Mouse (Mus musculus): Measurements from ENCODE around the gene Gad1. TPM values are rescaled to one million over a fixed set of nuclear protein-coding genes. Genes with fewer than 3 reads are reported as not detected.

The Gad1 gene
- 106 and 113 TPM in 2 replicates for total RNA-seq (2014; rRNA removed)
- 108 and 113 TPM in 2 replicates for polyA plus RNA-seq (2015; fragmentation: Nextera tagmentation; extraction: Ambion mirVana)

- ATAC-seq, result no peak
- 67% methylated on average over 4 of the region's 4 CpGs for WGBS
- no peak within 1 kb of the TSS for H3K9ac ChIP-seq (replicated peaks; ENCODE audit: low read length)
- H3K9me3 ChIP-seq (ENCODE audit: low read length), result no peaks in the 10 kb centered on the region
- H3K4me2 ChIP-seq (ENCODE audit: low read depth, low read length), result no peak within 1 kb of the TSS
- no peak for TF ChIP-seq CTCF (IDR thresholded peaks at IDR 0.05; ENCODE audit: low read depth)
- H3K4me1 ChIP-seq (ENCODE audit: insufficient read depth, low read length), result no peaks in the 10 kb centered on the region
- H3K4me3 ChIP-seq (ENCODE audit: low read length), result no peak within 1 kb of the TSS
- DNase-seq (ENCODE audit: low spot score), result no peak
- no peak within 1 kb of the TSS for H3K27ac ChIP-seq
- H3K36me3 ChIP-seq (ENCODE audit: insufficient read depth, low read length), result no peaks in the 10 kb centered on the region
- H3K27me3 ChIP-seq (ENCODE audit: insufficient read depth, low read length), result no peaks in the 10 kb centered on the region
Observed at GRCm38 (mm10) chr2:70552772-70553171, at the start of gene Gad1. Gene Gad1 (plus strand): TSS chr2:70553072.

DNA sequence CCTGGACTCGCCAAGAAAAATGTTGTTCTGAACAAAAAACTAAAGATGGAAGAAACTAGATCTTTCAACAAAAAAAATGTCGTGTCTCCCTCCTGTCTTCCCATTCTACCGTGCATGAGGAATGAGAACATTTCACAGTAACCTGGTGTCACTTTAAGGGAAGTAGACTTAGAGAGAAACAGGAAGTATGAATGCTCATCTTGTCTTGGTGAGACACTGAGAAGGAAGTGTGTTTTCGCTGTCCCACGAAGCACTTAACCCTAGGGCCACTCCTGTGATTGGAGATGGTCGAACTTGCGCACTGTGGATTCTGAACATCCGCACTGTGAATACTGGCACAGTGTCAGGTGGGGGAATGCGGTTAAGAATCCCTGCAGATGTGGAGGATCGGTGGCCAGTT, 49.4 kb upstream of the Gad1 start:
- TF ChIP-seq CTCF (IDR thresholded peaks at IDR 0.05; ENCODE audit: low read depth), result no peak
- Histone ChIP-seq H3K36me3 (ENCODE audit: insufficient read depth, low read length) (no peaks in the 10 kb centered on the region), H3K4me3 (ENCODE audit: low read length) (no peak overlapping the region), H3K27ac (no peak overlapping the region), H3K4me2 (ENCODE audit: low read depth, low read length) (no peak overlapping the region), H3K4me1 (ENCODE audit: insufficient read depth, low read length) (no peaks in the 10 kb centered on the region), H3K9me3 (ENCODE audit: low read length) (no peaks in the 10 kb centered on the region), H3K9ac (replicated peaks; ENCODE audit: low read length) (no peak overlapping the region), H3K27me3 (ENCODE audit: insufficient read depth, low read length) (no peaks in the 10 kb centered on the region)
- no peak for ATAC-seq
- DNase-seq (ENCODE audit: low spot score), result no peak
- WGBS, result 86% methylated on average over 10 of the region's 10 CpGs

GRCm38 (mm10) chr2:70505229-70505628, 47.6 kb upstream of the Gad1 start:
- peak; percentile 30 for DNase-seq (ENCODE audit: low spot score)
- 43% methylated on average over 1 of the region's 1 CpGs for WGBS
- TF ChIP-seq CTCF (IDR thresholded peaks at IDR 0.05; ENCODE audit: low read depth), result peak; percentile 44; the same call in 1 of the 2 replicates
- H3K9ac ChIP-seq (replicated peaks; ENCODE audit: low read length), result no peak overlapping the region
- H3K4me3 ChIP-seq (ENCODE audit: low read length), result no peak overlapping the region
- H3K4me1 ChIP-seq (ENCODE audit: insufficient read depth, low read length), result no peaks in the 10 kb centered on the region
- ATAC-seq, result no peak
- H3K27me3 ChIP-seq (ENCODE audit: insufficient read depth, low read length), result no peaks in the 10 kb centered on the region
- H3K4me2 ChIP-seq (ENCODE audit: low read depth, low read length), result no peak overlapping the region
- H3K9me3 ChIP-seq (ENCODE audit: low read length), result no peaks in the 10 kb centered on the region
- no peak overlapping the region for H3K27ac ChIP-seq
- no peaks in the 10 kb centered on the region for H3K36me3 ChIP-seq (ENCODE audit: insufficient read depth, low read length)

DNA sequence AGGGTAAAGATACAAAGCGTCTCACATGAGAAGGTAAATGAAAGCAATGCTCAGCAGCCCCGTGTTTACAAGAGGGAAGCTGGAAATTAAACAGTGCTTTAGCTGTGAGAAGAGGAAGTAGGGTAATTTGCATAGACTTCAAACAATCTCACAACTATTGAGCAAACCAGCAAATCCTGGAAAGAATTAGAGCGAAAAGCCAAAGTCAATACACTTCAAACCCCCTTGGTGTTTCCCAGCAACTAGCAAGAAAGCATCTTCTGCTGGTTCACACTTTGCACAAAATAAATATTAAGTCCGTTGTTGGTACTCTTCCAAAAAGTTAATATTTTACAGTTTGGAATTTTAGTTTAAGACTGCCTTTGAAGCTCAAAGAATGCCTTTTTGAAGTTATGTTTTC, 47.0 kb upstream of the Gad1 start:
- Histone ChIP-seq H3K27me3 (ENCODE audit: insufficient read depth, low read length) (no peaks in the 10 kb centered on the region), H3K4me1 (ENCODE audit: insufficient read depth, low read length) (no peaks in the 10 kb centered on the region), H3K4me2 (ENCODE audit: low read depth, low read length) (no peak overlapping the region), H3K9me3 (ENCODE audit: low read length) (no peaks in the 10 kb centered on the region), H3K36me3 (ENCODE audit: insufficient read depth, low read length) (no peaks in the 10 kb centered on the region), H3K9ac (replicated peaks; ENCODE audit: low read length) (no peak overlapping the region), H3K27ac (no peak overlapping the region), H3K4me3 (ENCODE audit: low read length) (no peak overlapping the region)
- ATAC-seq, result no peak
- WGBS, result 34% methylated on average over 4 of the region's 4 CpGs
- no peak for TF ChIP-seq CTCF (IDR thresholded peaks at IDR 0.05; ENCODE audit: low read depth)
- DNase-seq (ENCODE audit: low spot score), result no peak

DNA sequence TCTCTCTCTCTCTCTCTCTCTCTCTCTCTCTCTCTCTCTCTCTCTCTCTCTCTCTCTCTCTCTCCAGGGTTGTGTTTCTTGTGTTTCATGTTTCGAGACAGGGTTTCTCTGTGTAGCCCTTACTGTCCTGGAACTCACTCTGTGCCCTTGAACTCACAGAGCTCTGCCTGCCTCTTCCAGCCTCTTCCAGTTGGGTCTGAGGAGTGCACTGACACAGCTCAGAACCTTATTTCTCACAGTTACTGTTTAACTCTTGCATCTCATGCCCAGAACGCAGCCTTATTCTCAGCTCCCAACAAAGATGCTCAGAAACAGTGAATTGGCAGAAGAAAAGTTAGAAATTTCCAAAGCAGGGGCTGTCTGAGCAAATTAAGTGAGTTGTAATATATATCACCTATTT, 46.5 kb upstream of the Gad1 start:
- no peak for TF ChIP-seq CTCF (IDR thresholded peaks at IDR 0.05; ENCODE audit: low read depth)
- WGBS, result 57% methylated on average over 2 of the region's 2 CpGs
- Histone ChIP-seq H3K4me1 (ENCODE audit: insufficient read depth, low read length) (no peaks in the 10 kb centered on the region), H3K27me3 (ENCODE audit: insufficient read depth, low read length) (no peaks in the 10 kb centered on the region), H3K27ac (no peak overlapping the region), H3K9ac (replicated peaks; ENCODE audit: low read length) (no peak overlapping the region), H3K9me3 (ENCODE audit: low read length) (no peaks in the 10 kb centered on the region), H3K36me3 (ENCODE audit: insufficient read depth, low read length) (no peaks in the 10 kb centered on the region), H3K4me3 (ENCODE audit: low read length) (no peak overlapping the region), H3K4me2 (ENCODE audit: low read depth, low read length) (no peak overlapping the region)
- ATAC-seq, result no peak
- DNase-seq (ENCODE audit: low spot score), result no peak

- Histone ChIP-seq H3K4me3 (ENCODE audit: low read length) (peak within 1 kb of the TSS; percentile 44), H3K9ac (replicated peaks; ENCODE audit: low read length) (peak within 1 kb of the TSS; percentile 43), H3K4me1 (ENCODE audit: insufficient read depth, low read length) (no peaks in the 10 kb centered on the region), H3K27ac (no peak within 1 kb of the TSS), H3K9me3 (ENCODE audit: low read length) (no peaks in the 10 kb centered on the region), H3K36me3 (ENCODE audit: insufficient read depth, low read length) (no peaks in the 10 kb centered on the region), H3K27me3 (ENCODE audit: insufficient read depth, low read length) (no peaks in the 10 kb centered on the region), H3K4me2 (ENCODE audit: low read depth, low read length) (peak within 1 kb of the TSS; percentile 75)
- DNase-seq (ENCODE audit: low spot score) (peak; percentile 36), ATAC-seq (no peak)
- TF ChIP-seq CTCF (IDR thresholded peaks at IDR 0.05; ENCODE audit: low read depth), result no peak
- WGBS, result 10% methylated on average over 10 of the region's 10 CpGs
Observed at GRCm38 (mm10) chr2:70508496-70508895, 44.4 kb upstream of the Gad1 start, which contains the start of gene Erich2. Gene Erich2 (plus strand): TSS chr2:70508819.

GRCm38 (mm10) chr2:70509021-70509632, 43.7 kb upstream of the Gad1 start:
- H3K4me1 ChIP-seq (ENCODE audit: insufficient read depth, low read length), result no peaks in the 10 kb centered on the region
- peak overlapping the region; percentile 43 for H3K9ac ChIP-seq (replicated peaks; ENCODE audit: low read length)
- no peaks in the 10 kb centered on the region for H3K36me3 ChIP-seq (ENCODE audit: insufficient read depth, low read length)
- ATAC-seq (peak; percentile 97), DNase-seq (ENCODE audit: low spot score) (peak; percentile 86)
- no peaks in the 10 kb centered on the region for H3K9me3 ChIP-seq (ENCODE audit: low read length)
- WGBS, result 0% methylated on average over 50 of the region's 56 CpGs
- H3K27me3 ChIP-seq (ENCODE audit: insufficient read depth, low read length), result no peaks in the 10 kb centered on the region
- H3K4me2 ChIP-seq (ENCODE audit: low read depth, low read length), result peak overlapping the region; percentile 75
- peak overlapping the region; percentile 44 for H3K4me3 ChIP-seq (ENCODE audit: low read length)
- H3K27ac ChIP-seq, result no peak overlapping the region
- peak; percentile 72 for TF ChIP-seq CTCF (IDR thresholded peaks at IDR 0.05; ENCODE audit: low read depth)

Data from hindbrain, postnatal 0 days (tissue).